Mouse (Mus musculus) liver, embryonic 14.5 days (tissue): ENCODE measurements around the gene Spa17. TPM values are rescaled to one million over a fixed set of nuclear protein-coding genes. Genes with fewer than 3 reads are reported as not detected.

Experiments
- ATAC-seq: fragments of 200-750 bp; cut with Nextera tagmentation; 2 replicates; pipeline ENCODE4 v1.8.0; 2017; ENCODE audit warnings: moderate number of reproducible peaks, mild to moderate bottlenecking, moderate library complexity; ENCODE audit not compliant: insufficient read depth
- DNase-seq, 3 experiments: peaks; one replicate each; pipeline ENCODE4 v3.0.0-alpha.2; 2012 to 2013; ENCODE audit warnings: low read depth in 3 of 3, low spot score in 3 of 3
- H3K27ac ChIP-seq: fragments of 300-500 bp; sonication (generic); 2 replicates; pipeline ENCODE4 v1.5.1; 2014; ENCODE audit warnings: moderate library complexity, mild to moderate bottlenecking, control low read depth, inconsistent platforms
- H3K27me3 ChIP-seq: fragments of 300-500 bp; sonication (generic); 2 replicates; pipeline ENCODE4 v1.6.1; 2014; ENCODE audit warnings: mild to moderate bottlenecking, low read length, moderate library complexity; ENCODE audit not compliant: control insufficient read depth, insufficient read depth
- H3K36me3 ChIP-seq: fragments of 300-500 bp; sonication (generic); replicated peaks from 2 replicates; pipeline ENCODE4 v1.6.1; 2014; ENCODE audit warnings: low read depth; ENCODE audit not compliant: control insufficient read depth, insufficient read depth
- H3K4me1 ChIP-seq, 2 experiments: fragments of 200-500 bp in 1 of 2; fragments of 300-500 bp in 1 of 2; sonication (generic) in 1 of 2; replicated peaks; 2 replicates each; pipeline ENCODE4 v1.6.1; 2012 to 2014; ENCODE audit warnings: antibody characterized with exemption in 1 of 2, inconsistent platforms in 1 of 2, low read length in 1 of 2; ENCODE audit not compliant: control insufficient read depth in 2 of 2, insufficient read depth in 2 of 2
- H3K4me2 ChIP-seq: fragments of 300-500 bp; sonication (generic); 2 replicates; pipeline ENCODE4 v1.6.1; 2014; ENCODE audit warnings: low read depth, mild to moderate bottlenecking, control low read depth, moderate library complexity
- H3K4me3 ChIP-seq, 2 experiments: fragments of 200-500 bp in 1 of 2; fragments of 300-500 bp in 1 of 2; sonication (generic) in 1 of 2; 2 replicates each; pipeline ENCODE4 v1.5.1; 2012 to 2014; ENCODE audit warnings: low read depth in 2 of 2, low read length in 2 of 2, mild to moderate bottlenecking in 2 of 2, control low read depth in 1 of 2, inconsistent platforms in 1 of 2, moderate library complexity in 1 of 2; ENCODE audit not compliant: insufficient read depth in 1 of 2
- H3K9ac ChIP-seq: fragments of 300-500 bp; sonication (generic); replicated peaks from 2 replicates; pipeline ENCODE4 v1.6.1; 2014; ENCODE audit warnings: mild to moderate bottlenecking, control low read depth, moderate library complexity
- H3K9me3 ChIP-seq: fragments of 300-500 bp; sonication (generic); 2 replicates; pipeline ENCODE4 v1.6.1; 2016; ENCODE audit warnings: low read length, mixed read lengths; ENCODE audit not compliant: control insufficient read depth
- CTCF ChIP-seq: IDR thresholded peaks from 2 replicates; pipeline ENCODE4 v1.5.1; 2016; ENCODE audit warnings: antibody characterized with exemption, low read depth, control low read depth
- EP300 ChIP-seq: IDR thresholded peaks from 2 replicates; pipeline ENCODE4 v1.6.1; 2016; ENCODE audit warnings: antibody characterized with exemption, low read depth
- WGBS: fragments of 180-500 bp; shearing (Covaris S2); extraction: QIAGEN DNeasy Blood & Tissue Kit; methylation state at CpG from one replicate; pipeline ENCODE4 v1.1.7; 2014; ENCODE audit not compliant: insufficient replicate concordance; 5-methylcytosine and 5-hydroxymethylcytosine counted together
- polyA plus RNA-seq, 2 experiments: library from polyadenylated mRNA; depleted of rRNA in 1 of 2; stranded (reverse) in 1 of 2; unstranded in 1 of 2; fragments of >200 nt; fragmentation: Nextera tagmentation in 1 of 2; extraction: Ambion mirVana in 1 of 2; gene quantifications; 2 replicates each; pipeline versions ENCODE4 v1.2.1 to v1.2.3; 2012 to 2014

Spa17 gene
- polyA plus RNA-seq, 2 experiments = 1.3 to 2.6 TPM

- ATAC-seq (no peak), DNase-seq (no peak)
- Histone ChIP-seq H3K4me3 (no peak overlapping the region), H3K4me2 (no peak overlapping the region), H3K36me3 (no peaks in the 10 kb centered on the region), H3K9ac (no peak overlapping the region), H3K4me1 (peaks cover 0 to 6% of the 10 kb centered on the region in 2 experiments; a peak in 2 of 4 replicates), H3K27ac (no peak overlapping the region), H3K27me3 (no peaks in the 10 kb centered on the region), H3K9me3 (no peaks in the 10 kb centered on the region)
- TF ChIP-seq CTCF (no peak), EP300 (no peak)
- WGBS = 81% methylated on average over 3 of the region's 3 CpGs
These were observed 19.8 kb downstream of the Spa17 start for GRCm38 (mm10) chr9:37593690-37594089.

GRCm38 (mm10) chr9:37592633-37593032 is 20.9 kb downstream of the Spa17 start:
- Histone ChIP-seq H3K27ac (no peak overlapping the region), H3K27me3 (no peaks in the 10 kb centered on the region), H3K4me2 (no peak overlapping the region), H3K4me3 (no peak overlapping the region), H3K9me3 (no peaks in the 10 kb centered on the region), H3K9ac (no peak overlapping the region), H3K36me3 (no peaks in the 10 kb centered on the region), H3K4me1 (peaks cover 0 to 6% of the 10 kb centered on the region in 2 experiments; a peak in 2 of 4 replicates)
- 19% methylated on average over 6 of the region's 6 CpGs for WGBS
- DNase-seq (no peak), ATAC-seq (no peak)
- TF ChIP-seq EP300 = no peak
- TF ChIP-seq CTCF = no peak

DNA sequence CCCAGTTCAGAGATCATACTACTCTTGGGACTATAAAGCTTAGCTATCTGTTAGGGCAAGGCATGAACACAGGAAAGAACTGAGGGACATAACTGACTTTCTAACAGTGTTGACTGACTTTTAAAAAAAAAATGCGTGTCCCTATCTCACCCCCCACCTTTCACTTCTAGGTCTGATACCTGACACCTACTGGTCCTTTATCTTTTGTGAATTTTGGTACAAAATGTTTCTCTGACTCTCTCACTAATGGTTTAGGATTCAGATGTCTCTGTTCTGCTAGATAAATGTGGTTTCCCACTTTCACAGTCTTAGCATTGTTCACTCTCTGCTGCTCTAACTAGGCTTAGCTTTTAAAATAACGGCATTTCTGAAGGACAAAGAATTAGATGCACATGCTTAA is 21.5 kb downstream of the Spa17 start:
- TF ChIP-seq EP300 (peak; percentile 44; the same call in 1 of the 2 replicates), CTCF (no peak)
- ATAC-seq = peak; percentile 35; the same call in 1 of the 2 replicates

GRCm38 (mm10) chr9:37590381-37590780 is 23.1 kb downstream of the Spa17 start:
- ATAC-seq (no peak), DNase-seq (no peak)
- Histone ChIP-seq H3K9me3 (no peaks in the 10 kb centered on the region), H3K4me1 (peaks cover 0 to 4% of the 10 kb centered on the region in 2 experiments; a peak in 2 of 4 replicates), H3K27ac (no peak overlapping the region), H3K9ac (no peak overlapping the region), H3K36me3 (no peaks in the 10 kb centered on the region), H3K4me2 (no peak overlapping the region), H3K4me3 (no peak overlapping the region), H3K27me3 (no peaks in the 10 kb centered on the region)
- 68% methylated on average over 4 of the region's 4 CpGs for WGBS
- no peak for TF ChIP-seq EP300
- no peak for TF ChIP-seq CTCF

More for the DNA sequence above, 21.5 kb downstream of the Spa17 start:
- no peak overlapping the region for H3K9ac ChIP-seq
- H3K4me1 ChIP-seq = peaks cover 0 to 6% of the 10 kb centered on the region in 2 experiments; a peak in 2 of 4 replicates
- no peak overlapping the region for H3K4me3 ChIP-seq
- H3K27ac ChIP-seq = no peak overlapping the region
- 15% methylated on average over 2 of the region's 2 CpGs for WGBS
- H3K36me3 ChIP-seq = no peaks in the 10 kb centered on the region
- no peaks in the 10 kb centered on the region for H3K27me3 ChIP-seq
- DNase-seq = no peak
- no peak overlapping the region for H3K4me2 ChIP-seq
- no peaks in the 10 kb centered on the region for H3K9me3 ChIP-seq

GRCm38 (mm10) chr9:37586718-37587117 is 26.8 kb downstream of the Spa17 start:
- ATAC-seq = no peak
- H3K4me3 ChIP-seq = no peak overlapping the region
- WGBS = 61% methylated on average over 4 of the region's 4 CpGs
- no peaks in the 10 kb centered on the region for H3K4me1 ChIP-seq
- H3K27me3 ChIP-seq = no peaks in the 10 kb centered on the region
- H3K4me2 ChIP-seq = no peak overlapping the region
- H3K36me3 ChIP-seq = no peaks in the 10 kb centered on the region
- H3K9me3 ChIP-seq = no peaks in the 10 kb centered on the region
- H3K9ac ChIP-seq = no peak overlapping the region
- no peak overlapping the region for H3K27ac ChIP-seq
- no peak for DNase-seq
- TF ChIP-seq EP300 (no peak), CTCF (no peak)
